Mouse (Mus musculus): Measurements from ENCODE around the gene 1810013L24Rik.

1810013L24Rik gene

DNA sequence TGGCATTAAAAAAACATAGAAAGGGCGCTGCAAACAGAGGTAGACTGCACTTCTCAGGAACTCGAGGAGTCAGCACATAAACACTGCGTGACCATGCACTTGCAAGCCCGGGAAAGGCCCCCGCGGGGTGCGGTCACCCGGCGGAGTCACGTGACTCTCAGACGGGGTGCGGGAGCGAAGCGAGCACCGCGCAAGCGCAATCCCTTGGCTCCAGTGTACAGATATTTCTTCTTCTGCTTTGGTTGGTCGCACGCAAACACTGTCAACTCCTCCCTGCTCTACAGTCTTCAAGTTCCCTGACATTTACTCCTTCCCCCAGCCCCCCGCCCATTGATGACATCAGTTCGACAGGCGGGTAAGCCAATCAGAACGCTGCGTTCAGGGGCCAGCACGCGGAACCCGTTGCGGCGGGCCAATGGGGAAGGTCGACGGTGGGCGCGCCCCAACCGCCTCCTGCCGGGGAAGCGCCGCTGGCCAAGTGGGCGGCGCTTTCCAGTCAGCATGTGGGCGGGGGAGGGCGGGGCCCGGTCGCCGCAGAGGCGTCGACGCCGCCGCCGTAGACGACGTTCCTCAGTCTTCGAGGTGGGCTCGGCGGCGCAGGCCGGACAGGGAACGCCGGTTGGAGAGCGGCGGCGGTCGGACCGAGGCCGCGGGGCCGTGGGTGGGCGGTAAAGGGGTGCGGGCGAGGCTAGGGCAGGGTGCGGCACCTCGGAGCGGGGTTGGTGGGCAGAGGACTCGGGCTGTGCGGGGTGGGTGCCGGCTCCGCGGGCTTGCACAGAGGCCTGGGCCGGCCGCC is at the start of gene 1810013L24Rik:
Gene 1810013L24Rik, plus strand, starts transcription at position 537 of the 796 bp plus-strand sequence.
- DNase-seq (ENCODE audit: low read depth, low spot score), result peak; percentile 99

DNA sequence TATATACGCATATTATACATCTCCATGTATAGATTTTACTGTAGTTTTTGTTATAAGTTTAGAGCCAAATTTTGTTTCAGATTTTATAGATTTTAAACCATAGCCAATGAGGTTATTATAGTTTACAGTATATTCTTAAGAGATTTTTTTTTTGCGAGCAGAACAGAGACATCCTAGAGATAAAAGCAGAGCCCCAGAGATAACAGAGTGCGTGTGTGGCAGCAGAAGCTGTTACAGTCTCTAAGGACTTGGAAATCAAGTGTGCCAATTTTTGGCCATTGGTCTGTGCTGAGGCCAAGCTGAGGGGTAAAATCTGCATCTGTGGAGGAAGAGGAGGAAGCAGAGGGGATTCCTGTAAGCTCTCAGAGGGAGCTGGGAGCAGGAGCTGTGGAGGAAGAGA is 49.7 kb upstream of the 1810013L24Rik start:
- DNase-seq (ENCODE audit: low read depth, low spot score), result no peak

DNA sequence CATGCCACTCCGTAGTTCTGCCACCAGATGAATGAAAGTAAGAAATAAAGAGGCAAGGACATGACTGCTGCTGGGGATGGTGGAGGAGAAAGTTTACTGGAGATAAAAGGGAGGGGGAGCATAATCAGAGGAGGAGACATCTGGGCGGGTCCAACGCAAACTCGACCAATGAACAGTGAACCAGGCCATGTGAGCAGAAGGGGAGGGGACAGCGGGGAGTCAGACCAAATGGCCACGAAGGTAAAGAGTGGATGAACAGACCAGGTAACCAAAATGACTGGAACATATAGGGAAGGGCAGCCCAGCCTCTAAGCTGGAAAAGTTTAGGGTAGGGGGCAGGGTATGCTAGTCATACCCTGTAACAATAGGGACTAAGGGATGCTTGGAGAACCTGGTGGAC is 48.7 kb upstream of the 1810013L24Rik start:
- DNase-seq (ENCODE audit: low read depth, low spot score), result no peak

DNA sequence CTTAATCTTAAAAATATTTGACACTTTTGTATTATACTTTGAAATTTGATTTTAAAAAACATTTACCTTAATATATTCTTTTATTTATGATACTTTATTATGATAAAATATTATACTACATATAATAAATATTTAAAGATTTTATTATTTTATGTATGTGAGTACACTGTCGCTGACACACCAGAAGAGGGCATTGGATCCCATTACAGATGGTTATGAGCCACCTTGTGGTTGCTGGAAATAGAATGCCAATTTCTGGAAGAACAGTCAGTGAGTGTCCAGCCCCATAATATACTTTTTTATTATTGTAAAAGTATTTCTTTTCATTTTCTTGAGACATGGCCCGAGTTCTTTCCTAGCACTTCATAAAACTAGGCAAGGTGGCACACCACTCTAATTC is 48.2 kb upstream of the 1810013L24Rik start:
- no peak for DNase-seq (ENCODE audit: low read depth, low spot score)

DNA sequence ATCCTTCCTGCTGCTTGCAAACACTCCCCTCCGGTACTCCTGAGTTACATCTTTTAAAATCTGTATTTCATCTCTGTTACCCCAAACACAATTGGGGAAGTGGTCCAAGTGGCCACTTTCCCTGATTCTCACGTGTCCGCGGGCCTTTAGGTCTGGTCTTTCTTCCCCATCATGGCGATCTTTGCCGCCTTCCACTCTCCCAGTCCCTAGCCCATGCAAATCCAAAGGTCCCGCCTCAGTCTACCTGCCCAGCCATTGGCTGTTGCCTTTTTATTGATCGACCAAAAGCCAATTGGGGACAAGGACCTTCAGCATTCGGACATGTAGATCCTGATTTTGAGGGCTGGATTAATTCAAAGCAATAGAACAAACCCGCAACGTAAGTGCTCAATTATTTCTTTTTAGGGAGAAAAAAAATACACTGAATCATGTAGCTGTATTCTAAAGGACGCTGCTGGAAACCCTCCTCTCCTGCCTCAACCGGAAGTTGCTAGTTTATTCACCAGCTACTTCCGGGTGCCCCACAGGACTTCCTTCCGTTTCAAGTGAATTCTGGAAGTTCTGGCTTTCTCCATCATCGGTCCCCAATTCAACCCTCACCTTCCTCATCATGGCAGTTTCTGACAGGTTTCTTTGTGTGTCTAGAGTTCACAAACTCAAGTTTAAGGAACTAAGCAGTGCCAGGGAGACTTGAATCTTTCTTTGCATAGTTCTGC is 46.5 kb upstream of the 1810013L24Rik start:
- no peak for DNase-seq (ENCODE audit: low read depth, low spot score)

DNA sequence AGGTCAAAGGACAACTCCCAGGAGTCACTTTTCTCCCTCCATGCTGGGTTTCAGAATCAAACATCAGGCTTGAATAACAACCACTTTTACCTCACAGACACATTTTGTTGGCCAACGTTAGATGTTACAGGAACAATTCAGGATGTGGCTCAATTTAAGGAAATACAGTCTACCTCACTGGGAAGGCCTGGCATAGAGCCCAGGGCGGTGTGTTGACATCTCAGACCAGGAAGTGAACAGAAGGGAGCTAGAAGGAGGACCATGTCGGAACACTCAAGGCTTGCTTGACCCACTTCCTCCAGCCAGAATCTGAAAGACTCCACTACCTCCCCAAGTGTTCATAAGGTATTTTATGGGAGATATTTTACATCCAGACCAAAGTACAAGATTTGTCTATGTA is 45.1 kb upstream of the 1810013L24Rik start:
- no peak for DNase-seq (ENCODE audit: low read depth, low spot score)

DNA sequence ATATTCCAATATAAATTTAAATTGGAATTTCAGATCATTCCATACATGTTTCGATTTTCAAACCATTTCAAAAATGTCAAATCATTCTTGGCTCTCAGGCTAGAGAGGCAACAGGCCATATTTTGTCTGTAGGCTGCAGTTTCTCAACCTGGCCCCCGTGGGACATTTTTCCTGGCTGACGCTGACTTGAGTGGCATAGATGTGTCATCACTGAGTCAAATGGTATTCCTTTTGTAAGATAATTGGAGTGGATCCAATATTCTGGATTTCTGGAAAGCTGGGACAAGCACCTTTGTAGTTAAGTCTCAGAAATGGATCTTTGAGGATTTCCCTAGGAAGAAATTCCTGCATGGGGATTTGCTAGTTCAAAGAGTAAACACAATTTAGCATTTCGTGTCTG is 39.0 kb upstream of the 1810013L24Rik start:
- no peak for DNase-seq (ENCODE audit: low read depth, low spot score)

DNA sequence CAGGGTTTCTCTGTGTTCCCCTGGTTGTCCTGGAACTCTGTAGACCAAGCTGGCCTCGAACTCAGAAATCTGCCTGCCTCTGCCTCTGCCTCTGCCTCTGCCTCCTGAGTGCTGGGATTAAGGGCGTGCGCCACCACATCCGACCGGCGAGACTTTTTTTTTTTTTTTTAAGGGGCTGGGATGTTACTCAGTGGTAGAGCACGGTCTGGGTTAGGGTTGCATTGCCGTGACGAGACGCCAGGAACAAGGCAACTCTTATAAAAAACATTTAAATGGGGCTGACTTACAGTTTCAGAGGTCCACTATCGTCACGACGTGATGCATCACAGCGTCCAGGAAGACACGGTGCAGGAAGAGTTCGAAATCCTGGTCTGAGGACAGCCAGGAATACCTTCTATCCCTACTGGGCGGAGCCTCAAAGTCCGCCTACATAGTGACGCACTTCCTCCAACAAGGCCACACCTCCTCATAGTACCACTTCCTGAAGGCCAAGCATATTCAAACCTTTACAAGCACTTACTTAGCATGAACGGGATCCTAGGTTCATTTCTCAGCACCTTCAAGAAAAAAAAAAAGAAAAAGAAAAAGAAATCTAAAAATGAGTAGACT is 37.8 kb upstream of the 1810013L24Rik start, which contains the start of gene Usp7:
Gene Usp7, minus strand, starts transcription at position 360 of the 609 bp plus-strand sequence.
- no peak for DNase-seq (ENCODE audit: low read depth, low spot score)

DNA sequence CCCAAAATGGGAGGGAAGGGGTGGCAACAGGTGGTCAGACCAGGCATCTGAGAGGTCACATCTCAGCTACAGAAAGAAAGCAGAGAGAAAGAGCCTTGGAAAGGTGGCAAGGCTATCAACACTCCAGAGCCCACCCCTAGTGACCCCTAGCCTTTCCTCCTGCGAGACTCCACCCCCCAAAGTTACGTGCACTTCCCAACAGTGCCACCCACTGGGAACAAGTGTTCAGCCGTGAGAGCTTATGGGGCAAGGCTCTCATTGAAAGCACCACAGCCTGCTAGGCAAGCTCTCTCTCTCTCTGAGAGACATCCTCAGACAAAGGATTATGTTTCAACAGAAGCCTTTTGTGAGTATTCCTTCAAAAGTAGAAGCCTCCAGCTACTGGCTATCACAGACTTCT is 34.9 kb upstream of the 1810013L24Rik start:
- no peak for DNase-seq (ENCODE audit: low read depth, low spot score)

DNA sequence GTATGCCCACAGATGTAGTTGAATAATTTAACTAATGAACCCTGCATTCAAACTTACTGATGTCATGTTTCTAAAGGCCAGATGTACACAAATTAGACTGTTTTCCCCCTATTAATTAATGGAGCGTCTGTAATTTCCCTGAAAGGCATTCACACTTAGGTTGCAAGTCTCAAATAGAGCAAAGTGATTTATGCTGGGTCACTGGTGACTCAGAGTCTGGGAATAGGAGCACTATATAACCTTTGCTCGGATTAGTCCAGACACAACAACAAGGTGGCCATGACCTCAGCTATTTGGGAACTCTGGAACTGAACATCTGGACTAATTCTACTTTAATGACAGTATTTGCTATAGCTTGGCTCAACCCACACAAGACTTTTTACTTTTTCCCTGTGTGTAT is 34.0 kb upstream of the 1810013L24Rik start:
- no peak for DNase-seq (ENCODE audit: low read depth, low spot score)

DNA sequence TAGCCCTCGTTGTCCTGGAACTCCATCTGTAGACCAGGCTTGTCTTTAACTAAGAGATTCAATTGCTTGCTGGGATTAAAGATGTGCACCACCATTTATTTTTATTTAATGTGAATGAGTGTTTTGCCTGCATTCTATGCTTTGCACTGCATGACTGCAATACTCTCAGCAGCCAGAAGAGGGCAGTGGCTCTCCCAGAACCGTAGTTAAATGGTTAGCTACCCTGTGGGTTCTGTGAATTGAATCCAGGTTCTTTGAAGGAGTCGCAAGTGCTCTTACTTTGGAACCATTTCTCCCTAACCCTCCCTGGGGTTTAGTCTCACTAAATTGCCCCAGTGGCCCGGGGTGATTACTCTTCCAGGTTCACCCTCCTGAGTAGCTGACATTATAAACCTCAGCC is 23.2 kb upstream of the 1810013L24Rik start:
- peak; percentile 82 for DNase-seq (ENCODE audit: low read depth, low spot score)

DNA sequence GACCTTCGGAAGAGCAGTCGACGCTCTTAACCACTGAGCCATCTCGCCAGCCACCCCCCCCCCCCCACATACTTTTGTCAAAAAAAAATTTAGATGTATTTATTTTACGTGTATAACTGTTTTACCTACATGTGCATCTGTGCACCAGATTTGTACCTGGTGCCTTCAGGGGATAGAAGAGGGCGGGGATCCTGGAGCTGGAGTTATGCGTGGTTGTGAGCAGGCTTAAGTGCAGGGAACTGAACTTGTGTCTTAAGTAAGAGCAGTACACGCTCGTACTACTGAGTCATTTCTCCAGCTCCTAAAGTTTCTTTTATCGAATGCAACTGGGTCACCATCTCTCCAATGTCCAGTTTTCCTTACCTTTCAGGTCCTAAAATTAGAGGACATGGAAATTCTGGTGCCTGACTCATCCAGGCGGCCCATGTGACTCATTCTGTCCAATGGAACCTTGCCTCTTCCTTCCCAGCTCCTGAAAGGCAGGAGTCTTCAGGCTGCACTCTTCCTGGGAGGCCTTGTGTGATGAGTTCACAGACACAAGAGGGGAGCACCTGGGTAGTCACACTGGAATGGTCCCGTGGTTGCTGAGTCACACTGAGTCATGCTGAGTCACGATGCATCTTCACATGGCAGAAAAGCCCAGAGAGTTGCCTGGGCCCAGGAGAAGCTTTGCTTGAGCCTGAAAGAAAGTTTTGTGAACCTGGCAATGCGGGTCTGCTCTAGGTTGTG is 19.3 kb upstream of the 1810013L24Rik start:
- DNase-seq (ENCODE audit: low read depth, low spot score), result no peak

DNA sequence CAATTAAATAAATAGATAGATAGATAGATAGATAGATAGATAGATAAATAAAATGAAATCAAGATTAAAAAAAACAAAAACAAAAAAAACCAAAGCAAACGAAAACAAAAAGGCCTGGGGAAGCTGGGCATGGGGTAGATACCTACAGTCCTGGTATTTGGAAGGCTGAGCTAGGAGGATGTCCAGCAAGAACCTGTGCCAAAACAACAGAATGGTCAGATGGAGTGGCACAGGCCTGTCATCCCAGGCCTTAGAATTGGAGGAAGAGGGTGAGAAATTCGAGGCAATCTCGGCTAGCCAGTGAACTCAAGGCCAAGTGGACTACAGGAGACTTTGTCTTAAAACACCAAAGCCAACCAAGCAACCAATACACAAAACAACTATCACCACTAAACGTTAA is 12.0 kb upstream of the 1810013L24Rik start:
- no peak for DNase-seq (ENCODE audit: low read depth, low spot score)

DNA sequence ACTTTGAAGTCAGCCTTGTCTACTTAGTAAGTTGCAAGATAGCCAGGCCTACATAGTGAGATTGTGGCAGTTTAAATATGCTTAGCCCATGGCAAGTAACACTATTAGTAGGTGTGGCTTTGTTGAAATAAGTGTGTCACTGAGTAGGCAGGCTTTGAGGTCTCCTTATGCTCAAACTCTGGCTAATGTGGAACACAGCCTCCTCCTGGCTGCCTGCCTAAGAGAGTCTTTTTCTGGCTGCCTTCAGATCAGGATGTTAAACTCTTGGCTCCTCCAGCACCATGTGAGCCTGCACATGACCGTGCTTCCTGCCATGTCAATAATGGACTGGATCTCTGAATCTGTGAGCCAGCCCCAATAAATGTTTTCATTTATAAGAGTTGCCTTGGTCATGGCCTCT is 8.5 kb upstream of the 1810013L24Rik start:
- no peak for DNase-seq (ENCODE audit: low read depth, low spot score)

DNA sequence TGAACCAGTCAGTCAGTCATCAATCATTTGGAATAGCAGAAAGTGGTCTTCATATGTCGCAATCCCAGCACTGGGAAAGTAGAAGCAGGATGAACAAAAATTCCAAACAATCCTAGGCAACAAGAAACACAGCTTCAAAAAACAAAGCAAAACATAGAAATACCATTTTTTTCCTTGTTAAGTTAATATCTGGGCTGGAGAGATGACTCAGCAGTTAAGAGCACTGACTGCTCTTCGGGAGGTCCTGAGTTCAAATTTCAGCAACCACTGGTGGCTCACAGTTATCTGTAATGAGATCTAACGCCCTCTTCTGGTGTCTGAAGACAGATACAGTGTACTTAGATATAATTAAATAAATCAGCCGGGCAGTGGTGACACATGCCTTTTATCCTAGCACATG is 7.3 kb upstream of the 1810013L24Rik start:
- no peak for DNase-seq (ENCODE audit: low read depth, low spot score)

DNA sequence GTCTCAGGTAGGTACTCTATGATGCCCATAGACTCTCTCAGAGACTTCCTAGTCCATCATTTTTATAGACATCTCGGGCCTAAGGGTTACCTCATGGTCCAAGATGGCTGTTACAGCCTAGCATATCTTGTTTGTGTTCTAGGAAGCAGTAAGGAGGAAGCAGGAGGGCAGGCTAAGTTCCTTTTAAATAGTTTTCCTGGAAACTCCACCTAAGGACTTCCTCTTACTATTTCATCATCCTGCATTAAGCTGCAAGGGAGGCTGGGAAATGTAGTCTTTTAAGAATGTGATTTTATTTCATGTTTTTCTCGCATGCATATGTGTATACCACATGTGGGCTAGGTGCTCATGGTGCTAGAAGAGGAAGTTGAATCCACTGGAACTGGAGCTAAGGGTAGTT is 6.2 kb upstream of the 1810013L24Rik start:
- peak; percentile 59 for DNase-seq (ENCODE audit: low read depth, low spot score)

DNA sequence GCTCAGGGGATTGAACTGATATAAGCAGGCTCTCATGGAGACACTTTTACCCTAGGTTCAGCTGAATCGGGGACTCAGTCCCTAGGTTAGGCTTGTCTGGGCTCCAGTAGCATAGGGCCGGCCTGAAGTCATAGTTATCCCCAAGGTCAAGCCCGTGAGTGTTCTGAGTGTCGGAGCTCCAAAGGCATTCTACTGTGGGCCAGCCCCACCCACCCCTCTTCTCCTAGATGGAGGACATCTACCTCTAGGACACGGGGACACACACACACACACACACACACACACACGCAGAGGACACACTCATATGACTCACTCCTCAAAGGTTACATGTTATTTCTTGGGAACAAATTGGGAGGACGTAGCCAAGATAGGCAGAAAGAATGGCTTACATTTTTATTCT is 2.5 kb upstream of the 1810013L24Rik start:
- no peak for DNase-seq (ENCODE audit: low read depth, low spot score)

DNA sequence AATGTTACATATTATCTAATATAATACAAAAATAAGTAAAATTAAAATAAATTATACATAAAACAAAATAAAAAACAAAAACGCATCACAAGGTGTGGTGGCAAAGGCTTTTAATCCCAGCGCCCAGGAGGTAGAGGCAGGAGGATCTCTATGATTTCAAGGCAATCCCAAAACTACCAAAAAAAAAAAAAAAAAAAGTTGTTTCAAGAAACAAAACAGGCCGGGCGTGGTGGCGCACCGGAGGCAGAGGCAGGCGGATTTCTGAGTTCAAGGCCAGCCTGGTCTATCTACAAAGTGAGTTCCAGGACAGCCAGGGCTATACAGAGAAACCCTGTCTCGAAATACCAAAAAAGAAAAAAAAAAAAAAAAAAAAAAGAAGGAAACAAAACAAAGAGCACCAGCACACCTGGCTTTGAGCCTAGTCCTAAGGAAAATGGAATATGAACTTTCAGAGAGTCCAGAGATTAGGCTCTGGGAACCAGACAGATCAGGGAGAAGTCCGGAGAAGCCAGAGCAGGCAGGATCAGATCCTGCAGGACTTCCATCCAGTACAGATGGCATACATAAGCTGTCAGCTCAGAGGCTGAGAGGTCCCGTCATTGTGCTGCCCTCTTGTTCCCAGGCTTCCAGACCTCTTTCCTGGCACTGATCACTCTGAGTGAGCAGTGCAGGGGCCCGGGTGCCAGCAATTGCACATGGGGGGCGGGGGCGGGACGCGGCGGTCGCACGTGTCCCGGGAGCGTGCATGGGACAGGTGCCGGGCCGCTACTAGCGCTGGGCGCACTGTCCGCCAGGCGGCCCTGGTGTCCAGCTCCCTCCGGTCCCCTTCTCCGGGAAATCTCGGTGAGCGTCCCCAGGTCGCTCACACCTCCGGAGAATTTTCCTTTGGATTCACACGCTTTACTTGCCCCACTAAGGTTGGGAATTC is 1.0 kb upstream of the 1810013L24Rik start:
- peak; percentile 72 for DNase-seq (ENCODE audit: low read depth, low spot score)

DNA sequence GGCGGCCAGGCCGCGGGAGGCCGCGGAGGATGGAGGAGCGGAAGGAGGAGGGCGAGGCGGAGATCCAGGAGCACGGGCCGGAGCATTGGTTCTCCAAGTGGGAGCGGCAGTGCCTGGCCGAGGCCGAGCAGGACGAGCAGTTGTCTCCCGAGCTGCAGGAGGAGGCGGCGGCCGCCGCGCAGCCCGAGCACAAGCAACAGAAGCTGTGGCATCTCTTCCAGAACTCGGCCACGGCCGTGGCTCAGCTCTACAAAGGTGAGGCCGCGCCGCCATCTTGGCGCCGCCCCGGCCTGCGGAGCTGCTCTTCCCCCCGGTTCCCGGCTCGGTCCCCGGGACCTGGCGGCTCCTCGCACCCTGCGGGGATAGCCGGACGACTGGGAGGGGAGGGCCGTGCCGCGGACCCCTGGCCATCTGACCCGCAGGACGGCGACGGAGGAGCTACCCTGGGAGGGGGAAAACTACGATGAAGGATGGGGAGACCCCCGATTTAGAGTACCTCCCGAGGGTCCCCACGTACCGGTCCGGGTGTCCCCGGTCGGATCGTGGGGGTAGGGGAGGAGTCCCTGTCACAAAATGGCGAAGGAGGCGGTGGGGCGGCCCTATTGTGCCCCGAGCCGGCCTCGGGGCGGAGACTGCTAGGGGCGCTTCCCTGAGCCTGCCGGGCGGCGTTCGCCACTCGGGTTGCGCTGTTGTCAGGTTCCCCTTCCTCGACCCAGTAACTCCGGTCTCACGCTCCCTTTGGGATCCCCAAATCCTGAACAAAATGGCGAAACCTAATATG is 721 bp downstream of the 1810013L24Rik start:
- DNase-seq (ENCODE audit: low read depth, low spot score), result peak; percentile 84

DNA sequence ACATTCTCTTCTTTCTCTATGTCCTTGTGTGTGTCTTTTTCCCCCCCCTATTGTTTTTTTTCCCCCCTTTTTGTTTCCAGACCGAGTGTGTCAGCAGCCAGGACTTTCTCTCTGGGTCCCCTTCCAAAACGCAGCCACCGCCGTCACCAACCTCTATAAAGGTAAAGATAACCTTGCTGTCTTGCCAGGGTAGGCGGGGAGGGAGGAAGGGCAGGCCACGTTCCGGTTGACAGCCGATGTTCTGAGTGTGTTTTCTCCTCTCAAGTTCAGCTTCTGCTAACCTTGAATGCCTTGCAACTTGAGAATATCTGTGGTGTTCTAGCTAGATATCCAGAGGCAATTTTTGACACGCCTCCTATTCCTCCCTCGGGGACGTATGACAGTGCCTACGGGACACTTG is 1.3 kb downstream of the 1810013L24Rik start:
- peak; percentile 49 for DNase-seq (ENCODE audit: low read depth, low spot score)

Data from CD4-positive, CD25-positive, alpha-beta regulatory T cell, adult 2 months (primary cell).